Mouse (Mus musculus): ENCODE results near the gene Shank2. TPM values are rescaled to one million over a fixed set of nuclear protein-coding genes. Genes with fewer than 3 reads are reported as not detected.
A peak's percentile ranks its signal among the peaks of the same experiment; 100 is the strongest.

Gene Shank2
- 0.39 and 0.44 TPM in 2 replicates for polyA plus RNA-seq (2016; fragmentation: Nextera tagmentation; extraction: Ambion mirVana)

DNA sequence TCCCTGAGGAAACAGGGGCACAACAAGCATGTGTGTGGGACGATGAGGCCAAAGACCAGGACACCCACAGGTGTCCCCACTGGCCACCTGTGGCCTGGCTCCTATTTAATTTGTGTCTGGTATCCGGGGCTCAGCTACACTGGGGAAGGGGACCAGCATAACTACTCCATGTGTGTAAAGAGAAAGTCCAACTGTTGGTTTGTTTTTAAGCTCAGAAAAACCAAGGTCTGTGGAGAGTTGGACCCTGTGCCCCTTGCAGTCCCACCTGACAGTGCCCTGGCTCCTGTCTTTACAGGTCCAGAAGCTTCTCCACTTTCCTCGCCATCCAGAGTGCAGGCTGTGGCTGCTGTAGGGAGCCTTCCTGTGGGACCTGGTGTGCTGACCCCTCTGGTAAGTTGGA, at the start of gene Shank2:
Shank2 (plus strand) TSS at position 301 of the 400 bp plus-strand sequence.
- no peak for DNase-seq (ENCODE audit: low spot score)
- Histone ChIP-seq H3K27ac (no peak within 1 kb of the TSS), H3K4me3 (no peak within 1 kb of the TSS), H3K9me3 (replicated peaks) (no peaks in the 10 kb centered on the region), H3K4me1 (no peaks in the 10 kb centered on the region), H3K36me3 (no peaks in the 10 kb centered on the region), H3K27me3 (ENCODE audit: low read depth, poor library complexity, severe bottlenecking) (no peaks in the 10 kb centered on the region)
- 83% methylated on average over 3 of the region's 3 CpGs for WGBS

DNA sequence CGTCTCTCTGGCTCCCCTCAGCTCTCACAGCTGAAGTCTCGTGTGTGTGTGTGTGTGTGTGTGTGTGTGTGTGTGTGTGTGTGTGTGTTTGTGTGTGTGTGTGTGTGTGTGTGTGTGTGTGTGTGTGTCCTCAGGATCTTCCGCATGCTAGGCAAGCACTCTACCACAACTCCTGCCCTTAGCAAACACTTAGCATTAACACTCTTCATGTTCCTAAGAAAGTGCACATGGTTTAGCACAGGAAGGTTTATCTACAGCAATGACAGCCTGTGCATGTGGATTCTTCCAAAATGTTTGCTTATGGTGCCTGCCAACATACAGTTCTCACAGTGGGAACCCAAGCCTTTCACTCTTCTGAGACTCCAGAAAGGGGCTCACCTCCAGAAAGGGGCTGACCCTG, 49.6 kb upstream of the Shank2 start:
- Histone ChIP-seq H3K27ac (no peak overlapping the region), H3K9me3 (replicated peaks) (no peaks in the 10 kb centered on the region), H3K4me1 (no peaks in the 10 kb centered on the region), H3K27me3 (ENCODE audit: low read depth, poor library complexity, severe bottlenecking) (no peaks in the 10 kb centered on the region), H3K36me3 (no peaks in the 10 kb centered on the region), H3K4me3 (no peak overlapping the region)
- 66% methylated on average over 2 of the region's 3 CpGs for WGBS
- DNase-seq (ENCODE audit: low spot score) = no peak

- DNase-seq (ENCODE audit: low spot score) = no peak
- 0 out of 2 replicates have a peak, but pooled peaks cover 2% of the 10 kb centered on the region for H3K9me3 ChIP-seq (replicated peaks)
- 84% methylated on average over 6 of the region's 6 CpGs for WGBS
- no peaks in the 10 kb centered on the region for H3K27me3 ChIP-seq (ENCODE audit: low read depth, poor library complexity, severe bottlenecking)
- no peaks in the 10 kb centered on the region for H3K4me1 ChIP-seq
- H3K36me3 ChIP-seq = no peaks in the 10 kb centered on the region
- no peak overlapping the region for H3K27ac ChIP-seq
- no peak overlapping the region for H3K4me3 ChIP-seq
Observed at GRCm38 (mm10) chr7:143956575-143957295, 45.0 kb upstream of the Shank2 start.

DNA sequence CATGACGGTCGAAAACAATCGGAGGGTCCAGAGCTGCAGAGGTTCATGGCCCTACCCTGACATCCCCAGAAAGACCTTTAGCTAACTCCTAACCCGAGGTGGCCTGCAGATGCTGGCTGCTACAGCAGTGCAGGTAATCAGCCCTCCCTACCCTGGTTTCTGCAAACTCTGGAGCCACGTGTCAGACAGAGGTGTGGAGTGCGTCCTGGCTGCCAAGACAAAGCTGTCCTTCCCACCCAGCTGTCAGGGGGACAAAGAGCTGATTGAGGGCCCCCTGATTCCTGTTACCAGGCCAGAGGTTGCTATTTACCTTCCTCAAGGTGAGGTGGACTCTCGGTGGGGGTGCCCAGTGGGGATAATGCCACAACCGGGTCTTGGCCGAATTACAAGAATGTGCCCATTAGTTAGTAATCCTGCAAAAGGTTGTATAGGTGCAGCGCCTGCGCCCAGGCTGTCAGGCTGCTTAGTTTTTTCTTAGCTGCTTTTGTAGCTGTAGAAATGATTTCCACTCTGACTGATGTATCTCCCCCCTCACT, 43.6 kb upstream of the Shank2 start:
- no peaks in the 10 kb centered on the region for H3K36me3 ChIP-seq

GRCm38 (mm10) chr7:143963813-143964212, 37.9 kb upstream of the Shank2 start:
- Histone ChIP-seq H3K36me3 (no peaks in the 10 kb centered on the region), H3K9me3 (replicated peaks) (0 out of 2 replicates have a peak, but pooled peaks cover 2% of the 10 kb centered on the region), H3K4me3 (no peak overlapping the region), H3K27me3 (ENCODE audit: low read depth, poor library complexity, severe bottlenecking) (no peaks in the 10 kb centered on the region), H3K4me1 (0 out of 2 replicates have a peak, but pooled peaks cover 3% of the 10 kb centered on the region), H3K27ac (no peak overlapping the region)
- DNase-seq (ENCODE audit: low spot score) = no peak
- WGBS = 85% methylated on average over 5 of the region's 5 CpGs

More for the DNA sequence above, 43.6 kb upstream of the Shank2 start:
- no peak for DNase-seq (ENCODE audit: low spot score)
- 0 out of 2 replicates have a peak, but pooled peaks cover 2% of the 10 kb centered on the region for H3K9me3 ChIP-seq (replicated peaks)
- WGBS = 61% methylated on average over 11 of the region's 11 CpGs
- 0 out of 2 replicates have a peak overlapping the region, but pooled peaks have one; percentile 2 for H3K27ac ChIP-seq
- H3K4me3 ChIP-seq = no peak overlapping the region
- no peaks in the 10 kb centered on the region for H3K27me3 ChIP-seq (ENCODE audit: low read depth, poor library complexity, severe bottlenecking)
- 0 out of 2 replicates have a peak, but pooled peaks cover 2% of the 10 kb centered on the region for H3K4me1 ChIP-seq

DNA sequence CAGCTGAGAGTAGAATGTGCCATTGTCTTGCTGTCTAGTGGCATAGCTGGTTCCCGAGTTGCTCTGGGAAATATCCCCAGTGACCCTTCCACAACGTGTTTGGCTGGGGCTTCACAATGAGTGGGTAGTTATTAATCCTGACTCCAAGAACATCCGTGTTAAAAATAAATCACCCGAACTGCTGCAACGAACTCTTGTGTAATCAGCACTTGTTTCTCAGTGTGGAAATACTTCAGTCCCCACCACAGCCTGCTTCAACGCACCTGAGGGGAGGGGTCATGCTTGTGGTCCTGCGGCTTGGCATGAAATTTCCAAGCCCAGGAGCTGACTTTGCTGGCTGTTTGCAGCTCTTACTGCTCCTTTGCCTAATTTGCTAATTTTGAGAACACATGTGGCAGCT, 35.1 kb upstream of the Shank2 start:
- no peaks in the 10 kb centered on the region for H3K36me3 ChIP-seq
- WGBS = 83% methylated on average over 7 of the region's 7 CpGs
- no peak for DNase-seq (ENCODE audit: low spot score)

DNA sequence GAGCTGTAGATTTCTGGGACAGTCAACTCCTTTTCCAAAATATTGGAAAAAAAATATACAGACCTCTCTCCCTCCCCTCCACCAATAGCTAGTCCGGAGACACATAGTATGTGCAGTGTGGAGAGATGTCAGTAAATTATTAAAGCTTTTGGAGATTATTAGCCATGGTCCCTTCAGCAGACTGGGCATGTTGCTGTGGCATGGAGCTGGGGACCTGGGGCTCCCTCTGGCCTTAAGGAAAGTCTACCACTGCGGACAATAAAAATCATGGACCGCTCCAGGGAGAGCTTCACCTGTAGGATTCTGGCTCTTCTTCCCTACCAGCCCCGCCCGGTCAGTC, 24.3 kb upstream of the Shank2 start:
- peaks cover 21% of the 10 kb centered on the region for H3K4me1 ChIP-seq
- 20% methylated on average over 5 of the region's 5 CpGs for WGBS
- DNase-seq (ENCODE audit: low spot score) = no peak
- peaks cover 91% of the 10 kb centered on the region for H3K27me3 ChIP-seq (ENCODE audit: low read depth, poor library complexity, severe bottlenecking)
- H3K27ac ChIP-seq = no peak overlapping the region
- peak overlapping the region; percentile 59 for H3K4me3 ChIP-seq
- no peaks in the 10 kb centered on the region for H3K9me3 ChIP-seq (replicated peaks)
- no peaks in the 10 kb centered on the region for H3K36me3 ChIP-seq

More for the DNA sequence above, 35.1 kb upstream of the Shank2 start:
- Histone ChIP-seq H3K27ac (no peak overlapping the region), H3K4me1 (0 out of 2 replicates have a peak, but pooled peaks cover 3% of the 10 kb centered on the region), H3K4me3 (no peak overlapping the region), H3K9me3 (replicated peaks) (no peaks in the 10 kb centered on the region), H3K27me3 (ENCODE audit: low read depth, poor library complexity, severe bottlenecking) (no peaks in the 10 kb centered on the region)

- peaks cover 21% of the 10 kb centered on the region for H3K4me1 ChIP-seq
- DNase-seq (ENCODE audit: low spot score) = peak; percentile 50
- peaks cover 94% of the 10 kb centered on the region for H3K27me3 ChIP-seq (ENCODE audit: low read depth, poor library complexity, severe bottlenecking)
- H3K9me3 ChIP-seq (replicated peaks) = no peaks in the 10 kb centered on the region
- WGBS = under 1% methylated on average over 67 of the region's 67 CpGs
- no peaks in the 10 kb centered on the region for H3K36me3 ChIP-seq
- H3K27ac ChIP-seq = no peak overlapping the region
- H3K4me3 ChIP-seq = peak overlapping the region; percentile 59
Observed at GRCm38 (mm10) chr7:143977831-143978682, 23.7 kb upstream of the Shank2 start.

GRCm38 (mm10) chr7:143978741-143979371, 22.9 kb upstream of the Shank2 start:
- H3K27me3 ChIP-seq (ENCODE audit: low read depth, poor library complexity, severe bottlenecking) = peaks cover 87% of the 10 kb centered on the region
- under 1% methylated on average over 50 of the region's 50 CpGs for WGBS
- H3K27ac ChIP-seq = peak overlapping the region; percentile 43; the same call in 1 of the 2 replicates
- H3K4me3 ChIP-seq = peak overlapping the region; percentile 59
- no peaks in the 10 kb centered on the region for H3K9me3 ChIP-seq (replicated peaks)
- DNase-seq (ENCODE audit: low spot score) = peak; percentile 88
- H3K4me1 ChIP-seq = peaks cover 21% of the 10 kb centered on the region
- no peaks in the 10 kb centered on the region for H3K36me3 ChIP-seq

- Histone ChIP-seq H3K4me3 (no peak overlapping the region), H3K36me3 (no peaks in the 10 kb centered on the region), H3K4me1 (peaks cover 21% of the 10 kb centered on the region), H3K9me3 (replicated peaks) (no peaks in the 10 kb centered on the region), H3K27me3 (ENCODE audit: low read depth, poor library complexity, severe bottlenecking) (peaks cover 77% of the 10 kb centered on the region), H3K27ac (no peak overlapping the region)
- no peak for DNase-seq (ENCODE audit: low spot score)
- WGBS = 54% methylated on average over 5 of the region's 5 CpGs
Observed at GRCm38 (mm10) chr7:143979986-143980385, 21.7 kb upstream of the Shank2 start.

DNA sequence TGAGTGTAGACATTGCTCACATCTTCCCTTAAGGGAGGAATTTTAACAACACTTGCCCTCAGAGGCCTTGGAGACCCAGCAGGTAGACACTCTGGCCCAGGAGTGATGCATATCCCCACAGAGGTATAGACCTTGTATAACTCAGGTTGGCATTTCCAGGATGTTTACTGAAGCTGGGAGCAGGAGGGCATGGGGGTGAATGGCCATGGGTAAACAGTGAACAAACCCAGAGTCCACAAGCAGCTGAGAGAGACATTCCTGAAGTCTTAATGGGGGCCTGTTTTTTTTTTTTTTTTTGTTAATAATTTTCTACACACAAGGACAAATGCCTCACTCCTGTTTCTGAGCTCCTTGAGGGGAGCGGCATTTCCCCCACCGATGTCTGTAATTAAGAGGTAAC, 15.4 kb upstream of the Shank2 start:
- DNase-seq (ENCODE audit: low spot score) = no peak
- H3K27ac ChIP-seq = no peak overlapping the region
- no peak overlapping the region for H3K4me3 ChIP-seq
- peaks cover 14% of the 10 kb centered on the region for H3K27me3 ChIP-seq (ENCODE audit: low read depth, poor library complexity, severe bottlenecking)
- no peaks in the 10 kb centered on the region for H3K4me1 ChIP-seq
- no peaks in the 10 kb centered on the region for H3K36me3 ChIP-seq
- WGBS = 93% methylated on average over 2 of the region's 2 CpGs
- no peaks in the 10 kb centered on the region for H3K9me3 ChIP-seq (replicated peaks)

DNA sequence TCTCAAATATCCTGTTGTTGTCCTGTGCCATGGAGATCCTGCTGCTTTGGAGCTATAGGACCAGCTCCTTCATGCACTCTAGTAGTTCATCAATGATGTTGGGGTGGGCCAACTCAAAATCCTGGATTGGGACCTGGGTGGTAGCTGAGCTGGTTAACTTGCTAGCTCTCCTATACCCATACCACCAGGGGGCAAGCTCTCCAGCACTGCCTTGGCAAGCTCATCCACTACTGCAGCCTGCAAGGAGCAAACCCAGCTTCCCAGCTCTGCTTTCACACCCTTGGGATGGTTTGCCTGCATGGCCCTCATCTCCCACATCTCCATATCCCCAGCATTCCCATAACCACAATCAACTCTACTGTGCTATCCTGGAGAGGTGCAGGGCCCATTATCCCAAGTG, 10.6 kb upstream of the Shank2 start:
- no peaks in the 10 kb centered on the region for H3K4me1 ChIP-seq
- DNase-seq (ENCODE audit: low spot score) = no peak
- H3K27me3 ChIP-seq (ENCODE audit: low read depth, poor library complexity, severe bottlenecking) = no peaks in the 10 kb centered on the region
- H3K27ac ChIP-seq = no peak overlapping the region
- no peaks in the 10 kb centered on the region for H3K36me3 ChIP-seq
- no peaks in the 10 kb centered on the region for H3K9me3 ChIP-seq (replicated peaks)
- no peak overlapping the region for H3K4me3 ChIP-seq
